Mouse (Mus musculus) kidney, embryonic 16.5 days (tissue): ENCODE measurements around the gene Tbc1d16. TPM values are rescaled to one million over a fixed set of nuclear protein-coding genes. Genes with fewer than 3 reads are reported as not detected.
"Not testable (repeated sequence)": the region's sequence is repeated elsewhere in the genome, so short reads cannot be mapped to it uniquely, and the experiment has no call there.

Source experiments
- ATAC-seq: fragments of 200-750 bp; cut with Nextera tagmentation; 2 replicates; pipeline ENCODE4 v1.8.0; 2017; ENCODE audit warnings: moderate TSS enrichment; ENCODE audit not compliant: low FRiP score, low TSS enrichment
- H3K27ac ChIP-seq: fragments of 300-500 bp; sonication (generic); 2 replicates; pipeline ENCODE4 v1.5.1; 2014; ENCODE audit warnings: low read length
- H3K27me3 ChIP-seq: fragments of 300-500 bp; sonication (generic); 2 replicates; pipeline ENCODE4 v1.6.1; 2014; ENCODE audit warnings: low read length, control low read depth, mixed read lengths; ENCODE audit not compliant: insufficient read depth
- H3K36me3 ChIP-seq: fragments of 300-500 bp; sonication (generic); 2 replicates; pipeline ENCODE4 v1.6.1; 2014; ENCODE audit warnings: low read length, control low read depth, mixed read lengths; ENCODE audit not compliant: insufficient read depth
- H3K4me1 ChIP-seq: fragments of 300-500 bp; sonication (generic); 2 replicates; pipeline ENCODE4 v1.6.1; 2014; ENCODE audit warnings: low read length, control low read depth, mixed read lengths; ENCODE audit not compliant: insufficient read depth
- H3K4me2 ChIP-seq: fragments of 300-500 bp; sonication (generic); replicated peaks from 2 replicates; pipeline ENCODE4 v1.6.1; 2014; ENCODE audit warnings: low read depth, low read length
- H3K4me3 ChIP-seq: fragments of 300-500 bp; sonication (generic); 2 replicates; pipeline ENCODE4 v1.5.1; 2014; ENCODE audit warnings: mild to moderate bottlenecking, low read length
- H3K9ac ChIP-seq: fragments of 300-500 bp; sonication (generic); replicated peaks from 2 replicates; pipeline ENCODE4 v1.6.1; 2014; ENCODE audit warnings: low read length
- H3K9me3 ChIP-seq: fragments of 300-500 bp; sonication (generic); 2 replicates; pipeline ENCODE4 v1.6.1; 2016; ENCODE audit warnings: low read length, control low read depth
- WGBS: fragments of 180-500 bp; shearing (Covaris S2); extraction: QIAGEN DNeasy Blood & Tissue Kit; methylation state at CpG from one replicate; pipeline ENCODE4 v1.1.7; 2014; 5-methylcytosine and 5-hydroxymethylcytosine counted together
- polyA plus RNA-seq: library from polyadenylated mRNA; unstranded; fragments of >200 nt; fragmentation: Nextera tagmentation; extraction: Ambion mirVana; gene quantifications from 2 replicates; pipeline ENCODE4 v1.2.1, GENCODE M21; 2015

Gene Tbc1d16
- polyA plus RNA-seq, 1 experiment from 2014 or later = 12.3 TPM

DNA sequence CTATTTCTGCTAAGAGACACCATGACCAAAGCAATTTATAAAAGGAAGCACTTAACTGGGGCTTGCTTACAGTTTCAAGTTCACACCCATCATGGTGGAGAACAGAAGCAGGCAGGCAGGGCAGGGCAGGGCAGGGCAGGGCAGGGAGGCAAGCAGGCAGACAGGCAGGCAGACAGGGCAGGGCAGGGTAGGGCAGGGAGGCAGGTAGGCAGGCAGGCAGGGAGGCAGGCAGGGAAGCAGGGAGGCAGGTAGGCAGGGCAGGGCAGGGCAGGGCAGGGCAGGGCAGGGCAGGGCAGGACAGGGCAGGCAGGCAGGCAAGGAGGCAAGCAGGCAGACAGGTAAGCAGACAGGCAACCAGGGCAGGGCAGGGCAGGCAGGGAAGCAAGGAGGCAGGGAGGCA lies 115.6 kb downstream of the Tbc1d16 start:
- Histone ChIP-seq H3K27ac (no peak overlapping the region), H3K4me2 (no peak overlapping the region), H3K9me3 (no peaks in the 10 kb centered on the region), H3K4me3 (no peak overlapping the region), H3K4me1 (no peaks in the 10 kb centered on the region), H3K27me3 (peaks cover 3% of the 10 kb centered on the region; the same call in 1 of the 2 replicates), H3K9ac (no peak overlapping the region), H3K36me3 (no peaks in the 10 kb centered on the region)
- no peak for ATAC-seq

DNA sequence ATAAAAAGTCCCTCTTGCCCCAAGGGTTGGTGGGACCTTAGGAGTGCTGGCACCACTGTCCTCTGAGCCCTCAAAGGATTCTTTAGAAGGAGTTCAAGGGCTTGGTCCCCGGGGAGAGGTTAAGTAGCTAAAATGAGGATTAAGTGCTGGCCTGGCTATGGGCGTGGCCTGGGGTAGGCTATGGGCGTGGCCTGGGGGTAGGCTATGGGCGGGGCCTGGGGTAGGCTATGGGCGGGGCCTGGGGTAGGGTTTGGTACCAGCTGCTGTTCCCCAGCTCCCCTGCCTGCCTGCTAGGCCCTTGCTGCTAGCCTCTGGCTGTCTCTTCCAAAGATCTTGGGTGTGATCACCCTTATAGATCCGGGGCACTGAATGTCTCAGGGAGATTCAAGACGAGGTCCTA lies 117.0 kb downstream of the Tbc1d16 start:
- no peak for ATAC-seq
- no peaks in the 10 kb centered on the region for H3K36me3 ChIP-seq
- 19% methylated on average over 7 of the region's 7 CpGs for WGBS
- H3K4me1 ChIP-seq = no peaks in the 10 kb centered on the region
- no peak overlapping the region for H3K9ac ChIP-seq
- no peak overlapping the region for H3K4me2 ChIP-seq
- H3K27ac ChIP-seq = no peak overlapping the region
- H3K9me3 ChIP-seq = no peaks in the 10 kb centered on the region
- H3K4me3 ChIP-seq = no peak overlapping the region
- peaks cover 3% of the 10 kb centered on the region; the same call in 1 of the 2 replicates for H3K27me3 ChIP-seq

DNA sequence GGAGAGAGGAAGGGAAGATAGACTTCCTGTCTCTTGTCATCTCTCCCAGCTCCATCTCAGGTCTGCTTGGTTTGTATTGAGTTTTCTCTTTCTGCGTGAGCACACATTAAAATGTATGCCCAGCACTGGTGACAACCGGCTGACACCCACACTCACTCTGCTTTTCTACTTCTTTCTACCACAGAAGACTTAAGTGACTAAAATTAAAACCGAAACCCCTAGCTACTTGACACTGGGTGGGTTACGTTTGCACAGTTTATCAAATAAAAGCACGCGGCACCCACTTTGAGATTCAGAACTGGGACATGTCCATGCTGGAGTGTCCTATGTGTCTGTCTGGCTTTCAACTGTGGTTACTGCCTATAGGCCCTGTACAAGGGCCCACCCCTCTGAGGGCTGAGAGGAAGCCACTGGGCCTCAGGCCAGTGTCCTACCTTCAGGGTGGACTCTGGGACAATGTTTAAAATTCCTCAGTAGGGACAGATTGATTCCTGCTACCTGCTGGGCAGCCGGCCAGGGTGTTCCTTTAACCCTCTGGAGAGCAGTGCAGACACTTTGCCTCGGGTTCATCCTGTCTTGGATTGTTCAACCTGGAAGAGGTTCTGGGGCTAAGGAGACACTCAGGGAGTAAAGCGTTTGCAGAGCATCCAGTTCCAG lies 118.8 kb downstream of the Tbc1d16 start:
- 68% methylated on average over 9 of the region's 9 CpGs for WGBS
- Histone ChIP-seq H3K9ac (no peak overlapping the region), H3K36me3 (no peaks in the 10 kb centered on the region), H3K4me2 (no peak overlapping the region), H3K4me3 (no peak overlapping the region), H3K9me3 (no peaks in the 10 kb centered on the region), H3K4me1 (0 out of 2 replicates have a peak, but pooled peaks cover 2% of the 10 kb centered on the region), H3K27me3 (no peaks in the 10 kb centered on the region), H3K27ac (no peak overlapping the region)
- ATAC-seq = no peak

DNA sequence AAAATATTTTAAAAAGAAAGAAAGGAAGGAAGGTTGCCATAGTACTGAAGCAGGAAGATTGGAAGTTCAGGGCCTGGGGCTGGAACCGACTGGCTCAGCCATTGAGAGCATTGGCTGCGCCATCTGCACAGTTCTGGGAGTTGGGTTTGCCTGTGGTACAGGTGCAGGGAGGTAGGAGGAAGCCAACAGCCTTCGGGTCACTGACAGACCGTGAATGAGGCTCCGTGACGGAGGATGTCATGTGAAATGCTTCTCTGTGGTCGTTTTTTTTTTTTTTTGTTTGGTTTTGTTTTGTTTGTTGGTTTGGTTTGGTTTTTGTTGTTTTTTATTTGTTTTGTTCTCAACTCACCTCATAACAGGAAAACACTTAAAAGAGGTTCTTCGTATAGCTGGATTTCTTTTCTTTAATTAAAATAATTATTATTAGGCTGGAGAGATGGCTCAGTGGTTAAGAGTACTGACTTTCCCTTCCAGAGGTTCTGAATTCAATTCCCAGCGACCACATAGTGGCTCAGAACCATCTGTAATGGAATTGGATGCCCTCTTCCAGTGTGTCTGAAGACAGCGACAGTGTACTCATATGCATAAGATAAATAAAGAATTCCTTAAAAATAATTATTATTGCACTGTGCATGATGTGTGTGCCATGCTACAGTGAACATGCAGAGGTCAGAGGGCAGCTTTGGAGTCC lies 119.6 kb downstream of the Tbc1d16 start:
- H3K4me2 ChIP-seq = no peak overlapping the region
- no peak overlapping the region for H3K9ac ChIP-seq
- WGBS = 66% methylated on average over 10 of the region's 10 CpGs
- no peak overlapping the region for H3K27ac ChIP-seq
- no peak for ATAC-seq
- 0 out of 2 replicates have a peak, but pooled peaks cover 2% of the 10 kb centered on the region for H3K4me1 ChIP-seq
- H3K4me3 ChIP-seq = no peak overlapping the region
- no peaks in the 10 kb centered on the region for H3K9me3 ChIP-seq
- H3K36me3 ChIP-seq = no peaks in the 10 kb centered on the region
- H3K27me3 ChIP-seq = no peaks in the 10 kb centered on the region

DNA sequence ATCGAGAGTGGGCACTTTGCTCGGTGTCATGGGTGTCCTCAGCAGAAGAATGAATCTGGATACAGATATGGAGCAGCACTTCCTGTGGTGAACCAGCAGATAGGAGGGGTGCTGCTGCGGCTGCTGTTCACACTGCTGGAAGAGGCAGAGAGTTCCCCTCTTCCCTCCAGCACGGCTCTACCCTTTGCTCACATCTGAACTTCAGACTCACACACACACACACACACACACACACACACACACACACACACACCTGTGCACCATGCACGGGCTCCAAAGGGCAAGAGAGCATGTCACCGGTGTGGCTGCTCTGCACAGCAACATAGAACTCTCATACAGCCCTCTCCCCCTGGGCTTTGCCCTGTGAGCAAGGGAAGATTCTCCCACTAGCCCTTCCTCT lies 122.0 kb downstream of the Tbc1d16 start:
- 41% methylated on average over 6 of the region's 6 CpGs for WGBS

DNA sequence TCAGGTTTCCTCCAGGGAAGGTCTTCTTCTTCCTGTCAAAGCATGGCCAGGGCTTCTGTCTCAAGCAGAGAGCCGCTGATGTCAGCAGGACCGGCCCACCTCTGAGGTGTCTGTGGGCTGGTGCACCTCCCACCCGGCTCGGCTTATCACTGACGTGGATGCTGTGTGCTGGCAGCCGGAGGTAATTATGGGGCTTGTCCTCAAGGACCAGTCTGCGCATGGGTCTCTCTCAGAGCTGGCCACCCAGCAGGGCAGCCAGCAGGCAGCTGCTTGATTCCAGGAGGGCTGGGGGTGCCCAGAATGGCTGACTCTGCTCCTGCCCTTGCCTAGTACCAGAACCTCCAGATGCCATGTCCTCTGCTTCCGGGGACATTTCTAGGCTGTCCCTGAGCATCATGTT lies 122.6 kb downstream of the Tbc1d16 start:
- 0 out of 2 replicates have a peak, but pooled peaks cover 2% of the 10 kb centered on the region for H3K4me1 ChIP-seq
- no peak overlapping the region for H3K4me3 ChIP-seq
- no peaks in the 10 kb centered on the region for H3K36me3 ChIP-seq
- 0 out of 2 replicates have a peak, but pooled peaks have one; percentile 20 for ATAC-seq
- no peak overlapping the region for H3K9ac ChIP-seq
- no peak overlapping the region for H3K4me2 ChIP-seq
- WGBS = 37% methylated on average over 8 of the region's 8 CpGs
- H3K27ac ChIP-seq = no peak overlapping the region
- H3K27me3 ChIP-seq = no peaks in the 10 kb centered on the region
- H3K9me3 ChIP-seq = no peaks in the 10 kb centered on the region

More for the DNA sequence above, 122.0 kb downstream of the Tbc1d16 start:
- Histone ChIP-seq H3K27me3 (no peaks in the 10 kb centered on the region), H3K9ac (no peak overlapping the region), H3K4me2 (no peak overlapping the region), H3K36me3 (no peaks in the 10 kb centered on the region), H3K4me3 (no peak overlapping the region), H3K4me1 (0 out of 2 replicates have a peak, but pooled peaks cover 2% of the 10 kb centered on the region), H3K9me3 (no peaks in the 10 kb centered on the region), H3K27ac (no peak overlapping the region)
- peak; percentile 71 for ATAC-seq

DNA sequence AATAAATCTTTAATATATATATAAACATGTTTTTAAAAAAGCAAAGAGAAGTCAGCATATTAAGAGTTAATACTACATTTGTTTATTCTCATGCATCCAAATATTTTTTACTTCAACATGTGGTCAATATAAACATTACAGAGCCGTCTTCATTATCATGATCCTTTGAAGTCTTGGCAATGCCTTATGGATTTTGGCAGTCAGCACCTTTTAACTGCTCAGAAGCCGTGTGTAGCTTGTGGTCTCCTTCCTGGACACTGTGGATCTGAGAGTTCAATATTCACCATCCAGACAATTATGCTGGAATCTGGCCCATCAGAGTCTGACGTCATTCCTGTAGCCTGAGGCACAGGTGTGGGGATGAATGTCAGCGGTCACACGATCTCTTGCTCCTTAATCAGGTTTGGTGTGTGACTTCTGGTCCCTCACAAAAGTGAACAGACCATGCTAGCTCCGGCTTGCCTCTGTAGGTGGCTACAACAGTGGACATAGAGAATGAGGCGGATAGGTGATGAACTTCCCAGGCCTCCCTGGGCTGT lies 123.2 kb downstream of the Tbc1d16 start:
- Histone ChIP-seq H3K9me3 (no peaks in the 10 kb centered on the region), H3K4me3 (no peak overlapping the region), H3K4me2 (no peak overlapping the region), H3K9ac (no peak overlapping the region), H3K27ac (no peak overlapping the region), H3K4me1 (0 out of 2 replicates have a peak, but pooled peaks cover 2% of the 10 kb centered on the region), H3K36me3 (no peaks in the 10 kb centered on the region), H3K27me3 (no peaks in the 10 kb centered on the region)
- 64% methylated on average over 7 of the region's 7 CpGs for WGBS
- ATAC-seq = no peak

DNA sequence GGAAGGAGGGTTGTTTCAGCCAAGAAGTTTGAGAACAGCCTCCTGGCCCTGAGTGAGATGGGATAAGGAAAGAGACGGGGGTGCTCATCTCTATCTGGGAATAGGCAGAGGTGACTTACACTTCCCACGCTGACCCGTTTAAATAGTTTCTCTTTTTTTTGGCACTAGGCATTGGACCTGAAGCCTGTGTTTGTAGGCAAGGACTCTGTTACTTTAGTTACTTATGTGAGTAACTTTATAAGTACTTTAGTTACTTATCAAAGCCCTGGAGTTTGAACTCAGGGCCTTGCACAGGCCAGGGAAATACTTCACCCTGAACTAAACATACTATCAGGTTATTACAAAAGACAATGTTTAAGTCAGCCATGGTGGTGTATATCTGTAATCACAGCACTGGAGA lies 124.3 kb downstream of the Tbc1d16 start:
- Histone ChIP-seq H3K4me3 (no peak overlapping the region), H3K9ac (no peak overlapping the region), H3K9me3 (no peaks in the 10 kb centered on the region), H3K27ac (no peak overlapping the region), H3K36me3 (no peaks in the 10 kb centered on the region), H3K27me3 (no peaks in the 10 kb centered on the region), H3K4me2 (no peak overlapping the region), H3K4me1 (0 out of 2 replicates have a peak, but pooled peaks cover 2% of the 10 kb centered on the region)
- no peak for ATAC-seq
- 86% methylated on average over 3 of the region's 3 CpGs for WGBS

DNA sequence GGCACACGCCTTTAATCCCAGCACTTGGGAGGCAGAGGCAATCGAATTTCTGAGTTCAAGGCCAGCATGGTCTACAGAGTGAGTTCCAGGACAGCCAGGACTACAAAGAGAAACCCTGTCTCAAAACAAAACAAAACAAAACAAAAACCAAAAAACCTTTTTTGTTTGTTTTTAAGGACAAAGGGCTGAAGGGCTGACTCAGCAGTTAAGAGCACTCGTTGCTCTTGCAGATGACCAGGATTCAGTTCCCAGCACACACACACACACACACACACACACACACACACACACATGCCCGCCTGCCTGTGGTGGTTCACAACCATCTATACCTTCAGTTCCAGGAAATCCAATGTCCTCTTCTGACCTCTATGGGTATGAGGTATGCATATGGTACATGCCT lies 127.9 kb downstream of the Tbc1d16 start:
- H3K9me3 ChIP-seq, ATAC-seq, H3K4me3 ChIP-seq, H3K4me1 ChIP-seq, H3K27me3 ChIP-seq, H3K9ac ChIP-seq, H3K4me2 ChIP-seq, H3K36me3 ChIP-seq, H3K27ac ChIP-seq: not testable (repeated sequence)
- 72% methylated on average over 4 of the region's 4 CpGs for WGBS

DNA sequence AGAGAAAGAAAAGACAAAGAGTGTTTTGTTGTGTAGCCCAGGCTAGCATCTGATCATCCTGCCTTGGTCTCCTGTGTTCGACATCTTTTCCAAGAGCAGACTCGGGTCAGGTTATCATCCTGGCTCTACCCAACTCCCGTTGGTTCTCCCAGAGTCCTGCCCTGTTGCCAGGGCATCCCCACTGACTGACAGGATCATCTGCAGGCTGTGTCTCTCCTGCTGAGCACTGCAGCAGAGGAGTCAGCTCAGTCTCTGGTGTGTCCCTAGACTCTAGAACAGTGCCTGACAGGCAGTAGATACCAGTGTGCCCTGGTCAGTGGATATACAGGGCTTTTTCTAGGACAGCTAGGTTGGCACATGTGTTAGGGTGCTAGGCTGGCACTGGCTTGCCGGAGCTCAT lies 130.1 kb downstream of the Tbc1d16 start:
- Histone ChIP-seq H3K9me3 (no peaks in the 10 kb centered on the region), H3K4me3 (no peak overlapping the region), H3K27ac (no peak overlapping the region), H3K36me3 (no peaks in the 10 kb centered on the region), H3K4me1 (no peaks in the 10 kb centered on the region), H3K4me2 (no peak overlapping the region), H3K27me3 (peaks cover 6% of the 10 kb centered on the region; the same call in 1 of the 2 replicates), H3K9ac (no peak overlapping the region)
- ATAC-seq = no peak
- 73% methylated on average over 4 of the region's 4 CpGs for WGBS
